Mouse (Mus musculus): ENCODE measurements around the gene Med12l. TPM values are rescaled to one million over a fixed set of nuclear protein-coding genes. Genes with fewer than 3 reads are reported as not detected.
"Not testable (repeated sequence)": the region's sequence is repeated elsewhere in the genome, so short reads cannot be mapped to it uniquely, and the experiment has no call there.

The Med12l gene
- polyA plus RNA-seq, 1 experiment from 2014 or later = 1.8 TPM

GRCm38 (mm10) chr3:59135911-59136653 lies 130.5 kb downstream of the Med12l start:
- H3K9me3 ChIP-seq = no peaks in the 10 kb centered on the region
- 68% methylated on average over 5 of the region's 5 CpGs for WGBS
- H3K36me3 ChIP-seq = no peaks in the 10 kb centered on the region
- no peak overlapping the region for H3K9ac ChIP-seq
- H3K4me1 ChIP-seq = no peaks in the 10 kb centered on the region
- H3K27ac ChIP-seq = no peak overlapping the region
- ATAC-seq (ENCODE audit: low FRiP score, low read depth) = no peak
- H3K4me2 ChIP-seq (replicated peaks) = no peak overlapping the region
- no peak overlapping the region for H3K4me3 ChIP-seq
- H3K27me3 ChIP-seq = no peaks in the 10 kb centered on the region

- Histone ChIP-seq H3K27ac (no peak overlapping the region), H3K27me3 (no peaks in the 10 kb centered on the region), H3K9ac (no peak overlapping the region), H3K4me2 (replicated peaks) (no peak overlapping the region), H3K4me3 (no peak overlapping the region), H3K36me3 (no peaks in the 10 kb centered on the region), H3K4me1 (no peaks in the 10 kb centered on the region), H3K9me3 (no peaks in the 10 kb centered on the region)
- ATAC-seq (ENCODE audit: low FRiP score, low read depth) = no peak
- WGBS = 58% methylated on average over 12 of the region's 12 CpGs
Observed at GRCm38 (mm10) chr3:59138946-59139468, 133.4 kb downstream of the Med12l start.

- no peak overlapping the region for H3K9ac ChIP-seq
- H3K27ac ChIP-seq = no peak overlapping the region
- ATAC-seq (ENCODE audit: low FRiP score, low read depth) = no peak
- H3K36me3 ChIP-seq = no peaks in the 10 kb centered on the region
- H3K9me3 ChIP-seq = no peaks in the 10 kb centered on the region
- no peak overlapping the region for H3K4me3 ChIP-seq
- H3K4me1 ChIP-seq = no peaks in the 10 kb centered on the region
- H3K4me2 ChIP-seq (replicated peaks) = no peak overlapping the region
- no peaks in the 10 kb centered on the region for H3K27me3 ChIP-seq
Observed at GRCm38 (mm10) chr3:59139651-59140051, 134.0 kb downstream of the Med12l start.

- no peak overlapping the region for H3K4me2 ChIP-seq (replicated peaks)
- H3K27ac ChIP-seq = no peak overlapping the region
- H3K4me3 ChIP-seq = no peak overlapping the region
- H3K9ac ChIP-seq = no peak overlapping the region
- no peaks in the 10 kb centered on the region for H3K9me3 ChIP-seq
- H3K27me3 ChIP-seq = no peaks in the 10 kb centered on the region
- H3K36me3 ChIP-seq = no peaks in the 10 kb centered on the region
- no peak for ATAC-seq (ENCODE audit: low FRiP score, low read depth)
- WGBS = 67% methylated on average over 2 of the region's 2 CpGs
- no peaks in the 10 kb centered on the region for H3K4me1 ChIP-seq
Observed at GRCm38 (mm10) chr3:59140115-59140514, 134.5 kb downstream of the Med12l start.

GRCm38 (mm10) chr3:59140941-59141340 lies 135.3 kb downstream of the Med12l start:
- not testable (repeated sequence) for H3K27ac ChIP-seq; H3K4me1 ChIP-seq; H3K36me3 ChIP-seq; H3K4me3 ChIP-seq; H3K9ac ChIP-seq; H3K4me2 ChIP-seq (replicated peaks); H3K9me3 ChIP-seq; ATAC-seq (ENCODE audit: low FRiP score, low read depth); H3K27me3 ChIP-seq
- 84% methylated on average over 4 of the region's 4 CpGs for whole genome bisulfite sequencing

- Histone ChIP-seq H3K4me3 (no peak overlapping the region), H3K4me2 (replicated peaks) (no peak overlapping the region), H3K9me3 (no peaks in the 10 kb centered on the region), H3K9ac (no peak overlapping the region), H3K36me3 (no peaks in the 10 kb centered on the region), H3K4me1 (no peaks in the 10 kb centered on the region), H3K27me3 (no peaks in the 10 kb centered on the region), H3K27ac (no peak overlapping the region)
- 66% methylated on average over 8 of the region's 8 CpGs for WGBS
- ATAC-seq (ENCODE audit: low FRiP score, low read depth) = no peak
Observed at GRCm38 (mm10) chr3:59141507-59142305, 136.1 kb downstream of the Med12l start.

- H3K4me3 ChIP-seq = no peak overlapping the region
- H3K9ac ChIP-seq = no peak overlapping the region
- 28% methylated on average over 5 of the region's 5 CpGs for WGBS
- H3K27ac ChIP-seq = no peak overlapping the region
- no peaks in the 10 kb centered on the region for H3K9me3 ChIP-seq
- peak; percentile 44; the same call in 1 of the 2 replicates for ATAC-seq (ENCODE audit: low FRiP score, low read depth)
- H3K4me1 ChIP-seq = no peaks in the 10 kb centered on the region
- no peaks in the 10 kb centered on the region for H3K36me3 ChIP-seq
- H3K27me3 ChIP-seq = no peaks in the 10 kb centered on the region
- H3K4me2 ChIP-seq (replicated peaks) = no peak overlapping the region
Observed at GRCm38 (mm10) chr3:59145194-59145593, 139.6 kb downstream of the Med12l start.

- H3K27me3 ChIP-seq = no peaks in the 10 kb centered on the region
- no peak overlapping the region for H3K9ac ChIP-seq
- no peaks in the 10 kb centered on the region for H3K36me3 ChIP-seq
- no peak overlapping the region for H3K4me3 ChIP-seq
- H3K4me1 ChIP-seq = peaks cover 3% of the 10 kb centered on the region; the same call in 1 of the 2 replicates
- H3K9me3 ChIP-seq = no peaks in the 10 kb centered on the region
- no peak overlapping the region for H3K4me2 ChIP-seq (replicated peaks)
- H3K27ac ChIP-seq = no peak overlapping the region
- no peak for ATAC-seq (ENCODE audit: low FRiP score, low read depth)
Observed at GRCm38 (mm10) chr3:59149646-59150045, 144.0 kb downstream of the Med12l start.

- no peaks in the 10 kb centered on the region for H3K27me3 ChIP-seq
- H3K9me3 ChIP-seq = no peaks in the 10 kb centered on the region
- no peak overlapping the region for H3K4me2 ChIP-seq (replicated peaks)
- H3K4me3 ChIP-seq = no peak overlapping the region
- H3K4me1 ChIP-seq = peaks cover 3% of the 10 kb centered on the region; the same call in 1 of the 2 replicates
- no peak for ATAC-seq (ENCODE audit: low FRiP score, low read depth)
- no peak overlapping the region for H3K27ac ChIP-seq
- WGBS = 99% methylated on average over 2 of the region's 2 CpGs
- H3K36me3 ChIP-seq = no peaks in the 10 kb centered on the region
- H3K9ac ChIP-seq = no peak overlapping the region
Observed at GRCm38 (mm10) chr3:59150624-59151023, 145.0 kb downstream of the Med12l start.

GRCm38 (mm10) chr3:59153424-59153823 lies 147.8 kb downstream of the Med12l start, which contains the start of gene P2ry14:
Gene P2ry14 (minus strand): TSS chr3:59153618.
- Histone ChIP-seq H3K27me3 (no peaks in the 10 kb centered on the region), H3K27ac (no peak within 1 kb of the TSS), H3K9ac (no peak within 1 kb of the TSS), H3K4me1 (peaks cover 3% of the 10 kb centered on the region; the same call in 1 of the 2 replicates), H3K9me3 (no peaks in the 10 kb centered on the region), H3K4me3 (no peak within 1 kb of the TSS), H3K36me3 (no peaks in the 10 kb centered on the region), H3K4me2 (replicated peaks) (no peak within 1 kb of the TSS)
- no peak for ATAC-seq (ENCODE audit: low FRiP score, low read depth)
- 84% methylated on average over 5 of the region's 5 CpGs for WGBS

GRCm38 (mm10) chr3:59154888-59155287 lies 149.3 kb downstream of the Med12l start:
- WGBS = 49% methylated on average over 2 of the region's 2 CpGs
- H3K9me3 ChIP-seq = no peaks in the 10 kb centered on the region
- H3K4me2 ChIP-seq (replicated peaks) = no peak overlapping the region
- H3K4me3 ChIP-seq = no peak overlapping the region
- no peak for ATAC-seq (ENCODE audit: low FRiP score, low read depth)
- H3K27ac ChIP-seq = no peak overlapping the region
- H3K27me3 ChIP-seq = no peaks in the 10 kb centered on the region
- no peaks in the 10 kb centered on the region for H3K36me3 ChIP-seq
- peaks cover 3% of the 10 kb centered on the region; the same call in 1 of the 2 replicates for H3K4me1 ChIP-seq
- H3K9ac ChIP-seq = no peak overlapping the region

GRCm38 (mm10) chr3:59155404-59155803 lies 149.8 kb downstream of the Med12l start:
- Histone ChIP-seq H3K4me2 (replicated peaks) (no peak overlapping the region), H3K36me3 (no peaks in the 10 kb centered on the region), H3K27ac (no peak overlapping the region), H3K4me3 (no peak overlapping the region), H3K27me3 (no peaks in the 10 kb centered on the region), H3K4me1 (peaks cover 3% of the 10 kb centered on the region; the same call in 1 of the 2 replicates), H3K9me3 (no peaks in the 10 kb centered on the region), H3K9ac (no peak overlapping the region)
- 86% methylated on average over 6 of the region's 6 CpGs for WGBS
- ATAC-seq (ENCODE audit: low FRiP score, low read depth) = no peak

Data from limb, embryonic 13.5 days (tissue).